Mouse (Mus musculus) lung, postnatal 0 days (tissue): ENCODE data around the gene Nr2f6.

ENCODE experiments used
- CTCF ChIP-seq: IDR thresholded peaks from 2 replicates; pipeline ENCODE4 v1.5.1; 2016; ENCODE audit warnings: antibody characterized with exemption, mild to moderate bottlenecking
- EP300 ChIP-seq: IDR thresholded peaks from 2 replicates; pipeline ENCODE4 v1.6.1; 2016; ENCODE audit warnings: antibody characterized with exemption, mild to moderate bottlenecking, control low read depth

- TF ChIP-seq EP300 (no peak), CTCF (no peak)
These were observed 23.2 kb upstream of the Nr2f6 start for GRCm38 (mm10) chr8:71404951-71405351.
